Mouse (Mus musculus) thymus, postnatal 4 days (tissue): ENCODE data around the gene Enah.

Experiments used
- DNase-seq: peaks from one replicate; pipeline ENCODE4 v3.0.0; 2021

Enah gene

DNA sequence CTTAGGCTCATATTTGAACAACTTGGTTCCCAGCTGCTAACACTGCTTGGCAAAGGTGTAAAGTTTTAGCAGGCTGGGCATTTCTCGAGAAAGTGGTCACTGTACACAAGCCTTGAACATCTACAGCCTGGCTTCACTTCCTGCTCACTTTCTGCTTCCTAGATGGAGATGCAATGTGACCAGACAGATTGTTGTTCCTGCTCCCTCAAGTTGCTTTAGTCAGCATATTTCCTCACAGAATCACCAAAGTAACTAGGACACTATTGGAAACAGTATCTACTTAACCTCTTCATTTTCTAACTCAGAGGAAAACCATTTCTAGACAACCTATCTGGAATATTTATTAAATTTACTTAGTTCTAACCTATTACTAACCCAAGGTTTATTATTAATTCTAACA, 61.4 kb downstream of the Enah start:
- no peak for DNase-seq

DNA sequence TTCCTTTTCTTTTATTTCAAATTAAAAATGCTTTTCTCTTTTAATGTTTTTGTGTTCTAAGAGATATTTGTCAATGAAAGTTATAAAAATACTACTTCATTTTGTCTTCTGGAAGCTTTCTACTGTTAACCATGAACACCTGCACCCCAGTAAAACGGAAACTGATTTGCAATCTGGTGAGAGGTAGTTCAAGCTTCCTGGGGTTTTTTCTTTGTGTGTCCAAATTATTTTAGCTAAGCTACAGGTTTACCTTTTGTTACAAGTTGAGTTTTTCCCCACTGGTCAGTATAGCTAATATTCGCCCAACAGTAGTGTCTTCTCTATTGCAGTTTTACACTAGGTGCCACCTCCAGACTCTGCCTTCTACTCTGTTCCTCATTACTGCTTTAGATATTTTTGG, 62.1 kb downstream of the Enah start:
- no peak for DNase-seq

DNA sequence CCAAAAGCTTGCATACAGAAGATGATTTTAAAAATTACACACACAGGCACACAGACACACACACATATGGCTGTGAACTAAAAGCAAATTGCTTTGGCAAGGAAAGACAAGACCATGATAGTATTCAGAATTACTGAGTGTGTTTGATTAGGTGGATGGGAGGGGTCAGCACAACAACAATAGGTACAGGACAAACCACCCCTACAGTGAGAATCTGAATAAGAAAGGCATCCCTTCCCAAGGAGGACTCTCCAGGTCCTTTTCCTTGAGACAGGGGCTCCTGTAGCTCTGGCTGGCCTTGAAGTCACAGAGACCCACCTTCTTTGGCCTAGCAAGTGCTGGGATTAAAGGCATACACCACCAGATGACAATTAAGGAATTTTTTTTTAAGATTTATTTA, 66.2 kb downstream of the Enah start:
- DNase-seq = no peak

DNA sequence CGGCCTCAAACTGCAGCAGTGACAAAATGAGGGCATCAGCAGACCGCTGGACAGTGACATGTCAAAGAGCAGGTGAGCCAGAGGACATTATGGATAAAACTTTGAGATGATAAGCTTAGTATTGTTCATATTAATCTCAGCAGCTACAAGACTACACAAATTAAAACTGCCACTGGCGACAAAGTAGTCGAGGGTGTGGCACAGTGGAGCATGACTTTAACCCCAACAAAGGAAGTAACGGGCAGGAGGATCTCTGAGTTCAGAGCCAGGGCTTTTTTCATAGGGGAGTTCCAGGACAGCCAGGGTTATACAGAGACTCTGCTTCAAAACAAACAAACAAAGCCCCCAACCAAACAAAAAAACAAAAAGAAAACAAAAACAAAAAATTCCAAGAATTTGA, 68.5 kb downstream of the Enah start:
- no peak for DNase-seq

GRCm38 (mm10) chr1:181950721-181951120, 69.1 kb downstream of the Enah start:
- DNase-seq = no peak

- no peak for DNase-seq
These were observed 71.6 kb downstream of the Enah start for GRCm38 (mm10) chr1:181948191-181948590.

DNA sequence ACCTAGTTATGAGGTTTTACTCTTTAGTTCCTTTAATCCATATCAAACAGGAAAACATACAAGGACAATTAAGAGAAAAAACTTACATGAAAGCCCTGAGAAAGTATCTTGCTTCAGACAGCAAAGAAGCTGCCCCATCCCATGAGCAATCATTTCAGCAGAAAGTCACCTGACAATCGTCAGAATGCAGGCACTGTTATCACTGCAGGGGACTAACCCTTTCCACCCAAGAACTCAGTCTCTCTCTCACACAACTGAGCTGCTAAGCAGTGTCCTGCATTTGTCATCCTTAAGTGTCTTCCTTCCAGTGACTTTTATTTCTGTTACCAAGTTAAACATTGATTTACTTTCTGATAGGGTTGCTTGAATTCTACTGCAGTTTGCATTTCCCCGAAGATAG, 82.7 kb downstream of the Enah start:
- no peak for DNase-seq

DNA sequence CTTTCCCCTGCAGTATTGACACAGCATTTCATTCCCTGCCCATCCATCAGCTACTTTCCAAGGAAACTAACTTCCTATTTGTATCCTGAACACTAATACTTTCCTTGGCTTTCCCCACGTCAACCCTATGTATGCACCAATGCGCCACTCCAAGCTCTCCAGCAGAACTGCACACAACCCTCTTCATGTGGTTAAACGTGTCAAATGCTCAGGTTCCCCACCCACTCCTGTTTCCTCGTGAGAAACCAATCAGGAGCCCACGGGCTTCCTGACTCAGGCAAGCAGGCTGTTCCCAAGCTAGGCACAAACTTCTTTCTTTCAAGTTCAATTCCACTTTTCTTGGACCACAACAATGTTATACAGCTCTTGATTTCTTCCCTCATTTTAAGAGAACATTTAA, 91.4 kb downstream of the Enah start:
- no peak for DNase-seq

DNA sequence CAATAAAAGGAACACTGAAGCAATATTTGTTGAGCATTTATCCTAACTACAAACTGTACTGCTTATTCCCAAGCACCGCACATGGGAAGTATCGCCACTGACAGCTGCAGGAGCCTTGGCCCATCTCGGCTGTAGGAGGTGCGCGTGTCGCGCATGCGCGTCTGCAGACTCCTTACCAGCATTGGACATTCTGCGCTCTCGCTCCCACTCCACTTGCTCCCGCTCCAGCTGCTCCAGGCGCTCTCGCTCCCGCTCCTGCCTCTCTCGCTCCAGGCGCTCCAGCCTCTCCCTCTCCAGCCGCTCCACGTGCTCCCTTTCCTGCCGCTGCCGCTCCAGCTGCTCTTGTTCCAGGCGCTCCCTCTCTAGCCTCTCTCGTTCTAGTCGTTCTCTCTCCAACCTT, 96.4 kb downstream of the Enah start:
- no peak for DNase-seq

- peak; percentile 50 for DNase-seq
These were observed 98.0 kb downstream of the Enah start for GRCm38 (mm10) chr1:181921580-181922494.

- no peak for DNase-seq
These were observed 107.9 kb downstream of the Enah start for GRCm38 (mm10) chr1:181911841-181912240.

- DNase-seq = no peak
These were observed 118.0 kb downstream of the Enah start for GRCm38 (mm10) chr1:181901706-181902373.

- DNase-seq = no peak
These were observed 118.9 kb downstream of the Enah start for GRCm38 (mm10) chr1:181900846-181901245.

- no peak for DNase-seq
These were observed 120.8 kb downstream of the Enah start for GRCm38 (mm10) chr1:181898961-181899360.

- no peak for DNase-seq
These were observed 122.8 kb downstream of the Enah start for GRCm38 (mm10) chr1:181896991-181897390.

GRCm38 (mm10) chr1:181893721-181894120, 126.1 kb downstream of the Enah start:
- no peak for DNase-seq

- no peak for DNase-seq
These were observed 130.1 kb downstream of the Enah start for GRCm38 (mm10) chr1:181889670-181890069.

DNA sequence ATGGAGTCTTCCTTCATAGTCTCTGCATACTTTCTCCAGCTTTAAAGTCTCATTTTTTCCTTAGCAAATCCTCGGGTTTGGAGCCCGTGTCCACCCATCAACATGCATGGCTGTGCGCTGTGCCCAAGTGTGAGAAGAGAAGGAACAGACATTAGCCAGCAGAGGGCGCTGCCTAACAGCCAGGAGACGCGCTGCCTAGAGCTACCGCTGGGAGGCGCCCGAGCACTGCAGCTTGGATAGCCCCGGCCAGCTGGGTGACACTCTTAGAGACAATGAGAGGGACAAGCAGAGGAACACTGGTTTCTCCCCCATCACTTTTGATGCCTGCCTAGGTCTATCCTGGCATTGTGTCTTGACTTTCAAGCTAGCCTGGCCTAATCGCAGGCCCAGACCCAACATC, 131.0 kb downstream of the Enah start:
- peak; percentile 94 for DNase-seq

DNA sequence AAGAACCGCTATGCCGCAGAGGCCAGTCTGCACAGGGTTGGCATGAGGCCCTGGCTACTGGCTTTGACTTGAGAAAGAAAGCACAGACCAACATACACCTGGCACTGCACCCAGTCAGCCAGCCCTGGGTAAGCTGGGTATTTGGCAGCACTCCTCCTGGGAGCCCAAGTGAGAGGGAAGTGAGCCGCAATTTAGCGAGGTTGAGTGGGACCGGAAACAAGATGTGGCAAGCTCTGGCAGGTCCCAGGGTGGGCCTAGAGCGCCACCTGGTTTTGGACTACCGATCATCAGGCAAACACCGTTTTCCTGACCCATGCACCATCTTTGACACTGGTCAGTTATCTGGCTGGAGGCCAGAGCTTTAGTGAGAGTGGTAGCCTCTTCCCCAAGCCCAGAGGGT, 138.3 kb downstream of the Enah start:
- peak; percentile 88 for DNase-seq

GRCm38 (mm10) chr1:181880752-181881325, 139.0 kb downstream of the Enah start:
- peak; percentile 81 for DNase-seq

DNA sequence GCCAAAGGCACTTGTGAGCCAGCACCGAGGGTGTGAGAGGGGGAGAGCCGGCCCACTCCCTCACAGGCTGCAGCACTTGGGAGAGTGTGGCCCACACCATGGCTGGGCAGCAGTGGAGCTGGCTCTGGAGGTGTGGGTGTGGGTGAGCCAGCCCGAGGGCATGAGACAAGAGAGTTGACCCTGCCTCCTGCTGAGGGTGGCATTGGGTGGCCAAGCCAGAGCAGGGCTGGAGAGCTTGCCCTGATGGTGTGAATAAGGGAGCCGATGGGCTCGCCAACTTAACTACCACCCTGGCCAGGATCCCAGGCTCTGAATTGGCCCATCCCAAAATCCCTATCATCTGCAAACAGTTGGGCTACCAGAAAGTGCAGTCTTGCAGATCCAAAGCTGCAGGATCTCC, 141.4 kb downstream of the Enah start:
- DNase-seq = no peak

DNA sequence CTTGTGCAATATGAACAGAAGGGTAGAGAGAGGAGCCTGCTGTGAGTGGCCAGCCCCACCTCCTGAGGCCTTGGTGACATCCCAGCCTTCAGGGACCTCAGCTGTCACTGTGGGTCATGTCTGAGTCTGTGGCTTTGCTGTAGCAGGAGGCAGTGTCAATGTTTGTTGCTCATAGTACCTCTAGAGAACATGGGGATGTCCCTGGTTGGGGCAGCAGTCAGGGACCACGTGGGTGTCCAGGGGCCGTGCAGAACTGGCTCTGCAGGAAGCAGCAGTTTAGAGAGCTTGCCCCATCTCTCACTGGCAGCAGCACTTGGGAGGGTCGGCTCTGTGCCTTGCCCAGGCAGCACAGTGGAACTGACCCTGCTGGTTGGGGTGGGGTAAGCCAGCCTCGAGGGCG, 142.7 kb downstream of the Enah start:
- DNase-seq = no peak

GRCm38 (mm10) chr1:181876656-181877055, 143.1 kb downstream of the Enah start:
- DNase-seq = no peak
